Mouse (Mus musculus) midbrain, embryonic 10.5 days (tissue): ENCODE data around the gene Asap2. TPM values are rescaled to one million over a fixed set of nuclear protein-coding genes. Genes with fewer than 3 reads are reported as not detected.

Experiments used
- DNase-seq: peaks from one replicate; pipeline ENCODE4 v3.0.0-alpha.2; 2017; ENCODE audit warnings: low spot score
- H3K27ac ChIP-seq: fragments of 300-500 bp; sonication (generic); replicated peaks from 2 replicates; pipeline ENCODE4 v1.5.1; 2016; ENCODE audit warnings: mild to moderate bottlenecking
- H3K27me3 ChIP-seq: fragments of 300-500 bp; sonication (generic); 2 replicates; pipeline ENCODE4 v1.6.1; 2016; ENCODE audit warnings: low read depth, mild to moderate bottlenecking; ENCODE audit not compliant: poor library complexity, severe bottlenecking
- H3K36me3 ChIP-seq: fragments of 300-500 bp; sonication (generic); 2 replicates; pipeline ENCODE4 v1.6.1; 2016; ENCODE audit warnings: mild to moderate bottlenecking, moderate library complexity
- H3K4me1 ChIP-seq: fragments of 300-500 bp; sonication (generic); 2 replicates; pipeline ENCODE4 v1.6.1; 2016
- H3K4me3 ChIP-seq: fragments of 300-500 bp; sonication (generic); 2 replicates; pipeline ENCODE4 v1.5.1; 2016; ENCODE audit warnings: mild to moderate bottlenecking, moderate library complexity
- H3K9me3 ChIP-seq: fragments of 300-500 bp; sonication (generic); replicated peaks from 2 replicates; pipeline ENCODE4 v1.6.1; 2016; ENCODE audit warnings: mild to moderate bottlenecking
- WGBS: fragments of 180-500 bp; shearing (Covaris S2); methylation state at CpG from one replicate; pipeline ENCODE4 v1.1.7; 2016; 5-methylcytosine and 5-hydroxymethylcytosine counted together
- polyA plus RNA-seq: library from polyadenylated mRNA; unstranded; fragments of >200 nt; fragmentation: Nextera tagmentation; extraction: Ambion mirVana; gene quantifications from 2 replicates; pipeline ENCODE4 v1.2.1, GENCODE M21; 2016

Asap2 gene
- polyA plus RNA-seq, 1 experiment from 2014 or later = 11.6 TPM

GRCm38 (mm10) chr12:21119446-21119845, 129.2 kb downstream of the Asap2 start:
- no peak overlapping the region for H3K4me3 ChIP-seq
- H3K36me3 ChIP-seq = peaks cover 3% of the 10 kb centered on the region; the same call in 1 of the 2 replicates
- no peaks in the 10 kb centered on the region for H3K27me3 ChIP-seq
- H3K27ac ChIP-seq = no peak overlapping the region
- H3K9me3 ChIP-seq = no peaks in the 10 kb centered on the region
- DNase-seq = no peak
- WGBS = 81% methylated on average over 3 of the region's 3 CpGs
- H3K4me1 ChIP-seq = peaks cover 7% of the 10 kb centered on the region; the same call in 1 of the 2 replicates

DNA sequence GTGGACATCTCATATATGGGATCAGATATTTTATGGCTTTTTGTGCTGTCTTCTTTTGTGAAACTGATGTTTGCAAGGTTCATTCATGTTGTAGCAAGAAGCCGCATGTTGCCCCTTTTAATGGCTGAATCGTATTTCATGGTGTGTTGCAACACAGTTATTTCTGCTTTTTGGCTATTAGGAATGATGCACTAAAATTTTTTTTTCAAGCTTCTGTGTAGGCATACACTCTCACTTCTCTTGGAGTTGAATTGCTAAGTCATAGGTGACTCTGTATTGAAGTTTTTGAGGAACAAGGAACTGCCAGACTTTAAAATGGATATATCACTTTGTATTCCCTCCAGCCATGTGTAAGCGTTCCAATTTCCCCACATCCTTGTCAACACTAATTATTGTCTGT, 132.6 kb downstream of the Asap2 start:
- Histone ChIP-seq H3K27me3 (no peaks in the 10 kb centered on the region), H3K4me1 (peaks cover 22% of the 10 kb centered on the region), H3K27ac (no peak overlapping the region), H3K9me3 (no peaks in the 10 kb centered on the region), H3K4me3 (no peak overlapping the region), H3K36me3 (peaks cover 3% of the 10 kb centered on the region; the same call in 1 of the 2 replicates)
- WGBS = 95% methylated on average over 3 of the region's 3 CpGs
- no peak for DNase-seq

DNA sequence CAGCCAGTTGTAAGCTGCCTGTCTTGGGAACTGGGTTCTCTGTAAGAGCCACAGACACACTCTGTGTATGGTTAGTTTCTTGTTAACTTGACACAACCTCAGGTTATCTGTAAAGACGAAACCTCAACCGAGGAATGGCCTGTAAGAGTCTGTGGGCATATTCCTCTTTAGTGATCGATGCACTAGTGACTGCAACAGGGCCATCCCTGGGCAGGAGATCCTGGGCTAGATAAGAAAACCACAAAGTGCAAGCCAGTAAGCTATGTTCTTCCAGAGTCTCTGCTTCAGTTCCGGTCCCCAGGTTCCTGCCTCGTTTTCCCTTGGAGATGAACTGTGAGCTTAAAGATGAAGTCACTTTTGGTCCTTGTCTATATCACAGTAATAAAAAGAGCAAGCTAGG, 133.4 kb downstream of the Asap2 start:
- Histone ChIP-seq H3K4me3 (no peak overlapping the region), H3K27ac (no peak overlapping the region), H3K36me3 (peaks cover 3% of the 10 kb centered on the region; the same call in 1 of the 2 replicates), H3K4me1 (peaks cover 29% of the 10 kb centered on the region), H3K9me3 (no peaks in the 10 kb centered on the region), H3K27me3 (no peaks in the 10 kb centered on the region)
- DNase-seq = no peak
- 91% methylated on average over 5 of the region's 5 CpGs for WGBS

- H3K4me3 ChIP-seq = no peak overlapping the region
- no peak overlapping the region for H3K27ac ChIP-seq
- no peaks in the 10 kb centered on the region for H3K36me3 ChIP-seq
- no peaks in the 10 kb centered on the region for H3K27me3 ChIP-seq
- peaks cover 40% of the 10 kb centered on the region for H3K4me1 ChIP-seq
- no peak for DNase-seq
- H3K9me3 ChIP-seq = no peaks in the 10 kb centered on the region
- 82% methylated on average over 10 of the region's 10 CpGs for WGBS
Observed at GRCm38 (mm10) chr12:21125675-21126470, 135.6 kb downstream of the Asap2 start.

GRCm38 (mm10) chr12:21126516-21126915, 136.3 kb downstream of the Asap2 start:
- DNase-seq = no peak
- H3K36me3 ChIP-seq = no peaks in the 10 kb centered on the region
- H3K4me3 ChIP-seq = no peak overlapping the region
- H3K4me1 ChIP-seq = peaks cover 46% of the 10 kb centered on the region
- no peaks in the 10 kb centered on the region for H3K9me3 ChIP-seq
- H3K27me3 ChIP-seq = no peaks in the 10 kb centered on the region
- 88% methylated on average over 4 of the region's 4 CpGs for WGBS
- H3K27ac ChIP-seq = no peak overlapping the region

DNA sequence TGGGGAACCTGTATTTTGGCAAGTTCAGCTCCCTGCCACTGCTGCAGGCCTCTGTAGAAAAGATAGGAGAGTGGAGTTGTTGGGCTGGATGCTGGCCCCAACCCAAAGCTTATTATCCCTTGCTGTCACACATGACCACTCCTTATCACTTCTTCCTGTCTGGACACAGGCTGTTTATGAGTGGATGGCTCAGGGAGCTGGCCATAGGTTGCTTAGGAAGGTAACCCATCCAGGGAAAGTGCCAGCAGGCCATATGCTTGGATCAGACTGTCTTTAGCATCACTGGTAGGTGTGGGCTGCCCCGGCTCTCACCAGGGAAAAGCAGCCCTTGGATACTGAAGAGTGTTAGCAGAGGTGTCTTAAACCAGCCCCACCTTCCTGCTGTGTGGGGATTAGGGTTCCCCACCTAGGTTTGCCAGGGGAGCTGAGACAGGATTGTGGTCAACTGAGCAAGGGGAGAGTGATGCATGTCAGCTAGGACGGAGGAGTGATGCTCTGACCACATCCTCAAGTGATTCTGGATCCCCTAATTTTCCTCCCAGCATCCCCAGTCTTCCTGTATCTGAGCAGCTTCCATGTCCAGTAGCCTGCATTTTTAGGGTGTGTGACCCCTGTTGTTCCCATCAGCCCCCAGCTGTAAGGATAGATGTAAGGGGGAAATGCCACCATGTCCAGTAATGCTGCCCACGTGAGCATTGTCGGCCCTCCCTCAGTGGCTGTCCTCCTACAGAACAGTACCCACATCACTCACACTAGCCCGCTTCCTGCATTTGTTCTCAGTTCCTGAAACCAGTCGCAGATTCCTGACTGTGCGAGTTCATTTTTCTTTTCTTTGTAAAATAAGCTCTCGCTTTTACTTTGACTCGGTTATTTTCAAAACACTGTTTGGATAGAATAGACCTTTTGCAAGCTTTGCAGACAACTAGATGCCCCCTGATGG, 138.9 kb downstream of the Asap2 start:
- DNase-seq = no peak
- WGBS = 88% methylated on average over 9 of the region's 9 CpGs
- no peaks in the 10 kb centered on the region for H3K36me3 ChIP-seq
- H3K4me1 ChIP-seq = peaks cover 73% of the 10 kb centered on the region
- no peaks in the 10 kb centered on the region for H3K27me3 ChIP-seq
- H3K27ac ChIP-seq = no peak overlapping the region
- no peak overlapping the region for H3K4me3 ChIP-seq
- no peaks in the 10 kb centered on the region for H3K9me3 ChIP-seq

- Histone ChIP-seq H3K27ac (no peak overlapping the region), H3K4me3 (no peak overlapping the region), H3K4me1 (peaks cover 78% of the 10 kb centered on the region), H3K36me3 (no peaks in the 10 kb centered on the region), H3K27me3 (no peaks in the 10 kb centered on the region), H3K9me3 (no peaks in the 10 kb centered on the region)
- WGBS = 92% methylated on average over 10 of the region's 10 CpGs
- no peak for DNase-seq
Observed at GRCm38 (mm10) chr12:21130274-21130823, 140.1 kb downstream of the Asap2 start.

DNA sequence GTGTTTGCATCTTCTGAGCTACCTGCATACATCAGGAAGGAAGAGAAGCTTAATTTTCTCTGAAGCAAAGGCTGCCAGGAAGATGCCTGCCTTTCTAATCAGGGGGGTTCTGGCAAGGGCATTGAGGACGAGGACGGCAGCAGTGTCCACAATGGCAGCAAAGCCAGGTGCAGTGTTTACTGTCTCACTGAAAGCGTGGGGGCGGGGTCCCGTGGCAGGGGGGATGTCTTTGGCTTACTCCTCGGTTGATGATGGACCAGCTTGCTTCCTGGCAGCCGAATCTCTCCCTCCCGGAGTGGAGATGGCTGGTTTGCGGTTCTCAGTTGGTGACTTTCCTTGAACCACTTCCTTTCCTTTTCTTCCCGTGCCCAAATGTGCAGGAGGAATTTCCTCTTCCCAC, 142.3 kb downstream of the Asap2 start:
- H3K36me3 ChIP-seq = no peaks in the 10 kb centered on the region
- no peaks in the 10 kb centered on the region for H3K27me3 ChIP-seq
- DNase-seq = no peak
- peaks cover 76% of the 10 kb centered on the region for H3K4me1 ChIP-seq
- H3K4me3 ChIP-seq = no peak overlapping the region
- 53% methylated on average over 10 of the region's 10 CpGs for WGBS
- H3K27ac ChIP-seq = no peak overlapping the region
- H3K9me3 ChIP-seq = no peaks in the 10 kb centered on the region

DNA sequence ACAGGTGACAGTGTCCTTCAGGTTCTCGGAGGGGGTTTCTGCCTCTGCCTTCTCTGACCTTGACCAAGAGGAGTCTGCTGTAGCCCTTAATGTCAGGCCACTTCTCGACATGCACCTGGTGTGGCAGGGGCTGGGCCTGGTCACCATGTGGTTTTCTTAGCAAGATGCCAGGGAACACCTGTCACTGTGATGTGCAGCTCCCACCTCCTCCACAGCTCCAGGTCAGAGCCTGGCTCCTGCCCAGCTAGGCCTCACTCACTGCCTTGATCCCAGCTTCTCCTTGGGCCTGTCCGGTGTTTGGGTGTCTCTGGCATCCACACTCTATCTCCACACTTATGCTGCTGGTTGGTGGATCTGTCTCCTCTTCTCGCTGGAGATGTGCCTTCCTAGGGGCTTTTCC, 142.8 kb downstream of the Asap2 start:
- no peaks in the 10 kb centered on the region for H3K9me3 ChIP-seq
- H3K27me3 ChIP-seq = no peaks in the 10 kb centered on the region
- 89% methylated on average over 4 of the region's 4 CpGs for WGBS
- H3K4me3 ChIP-seq = no peak overlapping the region
- 0 out of 2 replicates have a peak overlapping the region, but pooled peaks have one; percentile 33 for H3K27ac ChIP-seq
- peaks cover 71% of the 10 kb centered on the region for H3K4me1 ChIP-seq
- no peak for DNase-seq
- H3K36me3 ChIP-seq = no peaks in the 10 kb centered on the region

GRCm38 (mm10) chr12:21133972-21134859, 144.0 kb downstream of the Asap2 start:
- no peaks in the 10 kb centered on the region for H3K9me3 ChIP-seq
- H3K27ac ChIP-seq = no peak overlapping the region
- 54% methylated on average over 17 of the region's 17 CpGs for WGBS
- H3K4me1 ChIP-seq = peaks cover 66% of the 10 kb centered on the region
- no peak for DNase-seq
- H3K4me3 ChIP-seq = no peak overlapping the region
- no peaks in the 10 kb centered on the region for H3K36me3 ChIP-seq
- no peaks in the 10 kb centered on the region for H3K27me3 ChIP-seq

GRCm38 (mm10) chr12:21135651-21136461, 145.6 kb downstream of the Asap2 start:
- WGBS = 76% methylated on average over 8 of the region's 8 CpGs
- H3K27me3 ChIP-seq = no peaks in the 10 kb centered on the region
- no peaks in the 10 kb centered on the region for H3K9me3 ChIP-seq
- peaks cover 69% of the 10 kb centered on the region for H3K4me1 ChIP-seq
- H3K36me3 ChIP-seq = no peaks in the 10 kb centered on the region
- no peak overlapping the region for H3K4me3 ChIP-seq
- no peak for DNase-seq
- no peak overlapping the region for H3K27ac ChIP-seq
